Mouse (Mus musculus) megakaryocyte, embryonic 14.5 days (primary cell): ENCODE measurements at regions not wholly inside any gene's neighbourhood (a gene's known extent, or its start where the extent isn't known, plus 50 kb on each side); places are given as distances from the start of the nearest gene placed in this dataset.

Experiments used
- H3K27me3 ChIP-seq: replicated peaks from 2 replicates; pipeline ENCODE3; 2012; ENCODE audit warnings: inconsistent platforms
- H3K36me3 ChIP-seq: replicated peaks from 2 replicates; pipeline ENCODE3; 2012; ENCODE audit warnings: low read length, inconsistent platforms, mixed read lengths
- H3K4me1 ChIP-seq: 2 replicates; pipeline ENCODE4 v1.6.1; 2012; ENCODE audit warnings: inconsistent platforms
- H3K4me3 ChIP-seq: replicated peaks from 2 replicates; pipeline ENCODE3; 2012; ENCODE audit warnings: moderate library complexity, mild to moderate bottlenecking, inconsistent platforms
- H3K9me3 ChIP-seq: 2 replicates; pipeline ENCODE4 v1.6.1; 2012; ENCODE audit warnings: inconsistent platforms
- FLI1 ChIP-seq: IDR thresholded peaks from 2 replicates; pipeline ENCODE4 v1.6.1; 2012; ENCODE audit warnings: low read length, inconsistent platforms, mixed read lengths
- GATA1 ChIP-seq: IDR thresholded peaks from 3 replicates; pipeline ENCODE4 v1.6.1; 2012; ENCODE audit warnings: mixed read lengths, low read length, inconsistent platforms, borderline replicate concordance

GRCm38 (mm10) chr11:22638171-22638570 is 126.3 kb downstream of the Tmem17 start:
- TF ChIP-seq FLI1: no peak
- no peak for TF ChIP-seq GATA1
- peaks cover 20% of the 10 kb centered on the region for H3K27me3 ChIP-seq
- H3K9me3 ChIP-seq: peaks cover 11% of the 10 kb centered on the region
- H3K4me1 ChIP-seq: peaks cover 31% of the 10 kb centered on the region
- peaks cover 5% of the 10 kb centered on the region for H3K36me3 ChIP-seq
- H3K4me3 ChIP-seq: no peak overlapping the region

GRCm38 (mm10) chr11:22638700-22639099 is 126.8 kb downstream of the Tmem17 start:
- H3K27me3 ChIP-seq: peaks cover 20% of the 10 kb centered on the region
- no peak for TF ChIP-seq GATA1
- no peak for TF ChIP-seq FLI1
- no peak overlapping the region for H3K4me3 ChIP-seq
- peaks cover 11% of the 10 kb centered on the region for H3K9me3 ChIP-seq
- peaks cover 28% of the 10 kb centered on the region for H3K4me1 ChIP-seq
- H3K36me3 ChIP-seq: peaks cover 5% of the 10 kb centered on the region

GRCm38 (mm10) chr11:22640371-22640990 is 128.6 kb downstream of the Tmem17 start:
- Histone ChIP-seq H3K27me3 (peaks cover 19% of the 10 kb centered on the region), H3K9me3 (peaks cover 11% of the 10 kb centered on the region), H3K4me3 (no peak overlapping the region), H3K4me1 (peaks cover 37% of the 10 kb centered on the region), H3K36me3 (peaks cover 5% of the 10 kb centered on the region)
- TF ChIP-seq FLI1 (no peak), GATA1 (no peak)

- Histone ChIP-seq H3K4me3 (no peak overlapping the region), H3K4me1 (peaks cover 41% of the 10 kb centered on the region), H3K27me3 (peaks cover 15% of the 10 kb centered on the region), H3K9me3 (peaks cover 11% of the 10 kb centered on the region), H3K36me3 (peaks cover 5% of the 10 kb centered on the region)
- TF ChIP-seq GATA1 (no peak), FLI1 (no peak)
Observed at GRCm38 (mm10) chr11:22641450-22641849, 129.6 kb downstream of the Tmem17 start.

GRCm38 (mm10) chr11:22644010-22644625 is 132.2 kb downstream of the Tmem17 start:
- TF ChIP-seq FLI1 (no peak), GATA1 (no peak)
- Histone ChIP-seq H3K27me3 (peaks cover 1% of the 10 kb centered on the region), H3K36me3 (peaks cover 5% of the 10 kb centered on the region), H3K4me1 (peaks cover 56% of the 10 kb centered on the region), H3K9me3 (peaks cover 11% of the 10 kb centered on the region), H3K4me3 (peak overlapping the region; percentile 35)

- Histone ChIP-seq H3K4me3 (no peak overlapping the region), H3K36me3 (peaks cover 5% of the 10 kb centered on the region)
Observed at GRCm38 (mm10) chr11:22644877-22645276, 133.0 kb downstream of the Tmem17 start.

GRCm38 (mm10) chr11:22646192-22646936 is 134.5 kb downstream of the Tmem17 start:
- no peak overlapping the region for H3K4me3 ChIP-seq
- peaks cover 68% of the 10 kb centered on the region for H3K4me1 ChIP-seq
- peaks cover 5% of the 10 kb centered on the region for H3K36me3 ChIP-seq
- TF ChIP-seq GATA1 (no peak), FLI1 (no peak)
- peaks cover 1% of the 10 kb centered on the region for H3K27me3 ChIP-seq
- peaks cover 9% of the 10 kb centered on the region for H3K9me3 ChIP-seq

More at GRCm38 (mm10) chr11:22644877-22645276, 133.0 kb downstream of the Tmem17 start:
- TF ChIP-seq GATA1: no peak
- no peak for TF ChIP-seq FLI1
- peaks cover 11% of the 10 kb centered on the region for H3K9me3 ChIP-seq
- H3K4me1 ChIP-seq: peaks cover 61% of the 10 kb centered on the region
- H3K27me3 ChIP-seq: peaks cover 1% of the 10 kb centered on the region

- peaks cover 1% of the 10 kb centered on the region for H3K27me3 ChIP-seq
- no peaks in the 10 kb centered on the region for H3K36me3 ChIP-seq
- H3K4me3 ChIP-seq: no peak overlapping the region
- no peak for TF ChIP-seq FLI1
- no peak for TF ChIP-seq GATA1
- peaks cover 85% of the 10 kb centered on the region for H3K4me1 ChIP-seq
- H3K9me3 ChIP-seq: no peaks in the 10 kb centered on the region
Observed at GRCm38 (mm10) chr11:22648275-22648674, 136.4 kb downstream of the Tmem17 start.

GRCm38 (mm10) chr11:22650771-22651170 is 138.9 kb downstream of the Tmem17 start:
- TF ChIP-seq FLI1: no peak
- no peak for TF ChIP-seq GATA1
- Histone ChIP-seq H3K4me3 (peak overlapping the region; percentile 38), H3K36me3 (no peaks in the 10 kb centered on the region), H3K27me3 (no peaks in the 10 kb centered on the region), H3K9me3 (no peaks in the 10 kb centered on the region), H3K4me1 (peaks cover 85% of the 10 kb centered on the region)

GRCm38 (mm10) chr11:22651313-22651712 is 139.4 kb downstream of the Tmem17 start:
- Histone ChIP-seq H3K9me3 (no peaks in the 10 kb centered on the region), H3K27me3 (no peaks in the 10 kb centered on the region), H3K4me3 (no peak overlapping the region), H3K36me3 (no peaks in the 10 kb centered on the region), H3K4me1 (peaks cover 79% of the 10 kb centered on the region)
- TF ChIP-seq FLI1: no peak
- no peak for TF ChIP-seq GATA1
